Mouse (Mus musculus) lung, embryonic 14.5 days (tissue): ENCODE measurements around the gene P2ry12. TPM values are rescaled to one million over a fixed set of nuclear protein-coding genes. Genes with fewer than 3 reads are reported as not detected.

Experiments used
- ATAC-seq: fragments of 200-750 bp; cut with Nextera tagmentation; 2 replicates; pipeline ENCODE4 v1.8.0; 2017; ENCODE audit warnings: mild to moderate bottlenecking, moderate TSS enrichment, moderate library complexity; ENCODE audit not compliant: insufficient read depth
- DNase-seq: peaks from one replicate; pipeline ENCODE4 v3.0.0-alpha.2; 2015
- H3K27ac ChIP-seq: fragments of 300-500 bp; sonication (generic); 2 replicates; pipeline ENCODE4 v1.5.1; 2014; ENCODE audit warnings: low read depth, mild to moderate bottlenecking, moderate library complexity
- H3K27me3 ChIP-seq: fragments of 300-500 bp; sonication (generic); 2 replicates; pipeline ENCODE4 v1.6.1; 2014; ENCODE audit warnings: low read length, control low read depth; ENCODE audit not compliant: insufficient read depth
- H3K36me3 ChIP-seq: fragments of 300-500 bp; sonication (generic); 2 replicates; pipeline ENCODE4 v1.6.1; 2014; ENCODE audit warnings: control low read depth; ENCODE audit not compliant: insufficient read depth
- H3K4me1 ChIP-seq: fragments of 300-500 bp; sonication (generic); 2 replicates; pipeline ENCODE4 v1.6.1; 2014; ENCODE audit warnings: antibody characterized with exemption, control low read depth; ENCODE audit not compliant: insufficient read depth
- H3K4me2 ChIP-seq: fragments of 300-500 bp; sonication (generic); 2 replicates; pipeline ENCODE4 v1.6.1; 2014; ENCODE audit warnings: mild to moderate bottlenecking
- H3K4me3 ChIP-seq: fragments of 300-500 bp; sonication (generic); 2 replicates; pipeline ENCODE4 v1.5.1; 2014; ENCODE audit warnings: low read depth, low read length
- H3K9ac ChIP-seq: fragments of 300-500 bp; sonication (generic); 2 replicates; pipeline ENCODE4 v1.6.1; 2014
- H3K9me3 ChIP-seq: fragments of 300-500 bp; sonication (generic); 2 replicates; pipeline ENCODE4 v1.6.1; 2016; ENCODE audit warnings: low read depth, low read length, control low read depth
- CTCF ChIP-seq: IDR thresholded peaks from 2 replicates; pipeline ENCODE4 v1.5.1; 2016; ENCODE audit warnings: antibody characterized with exemption, low read depth
- WGBS: fragments of 180-500 bp; shearing (Covaris S2); extraction: QIAGEN DNeasy Blood & Tissue Kit; methylation state at CpG from one replicate; pipeline ENCODE4 v1.1.7; 2014; 5-methylcytosine and 5-hydroxymethylcytosine counted together
- polyA plus RNA-seq: library from polyadenylated mRNA; unstranded; fragments of >200 nt; fragmentation: Nextera tagmentation; extraction: Ambion mirVana; gene quantifications from 2 replicates; pipeline ENCODE4 v1.2.1, GENCODE M21; 2014

P2ry12 gene
- polyA plus RNA-seq, 1 experiment from 2014 or later, result 2.6 TPM

DNA sequence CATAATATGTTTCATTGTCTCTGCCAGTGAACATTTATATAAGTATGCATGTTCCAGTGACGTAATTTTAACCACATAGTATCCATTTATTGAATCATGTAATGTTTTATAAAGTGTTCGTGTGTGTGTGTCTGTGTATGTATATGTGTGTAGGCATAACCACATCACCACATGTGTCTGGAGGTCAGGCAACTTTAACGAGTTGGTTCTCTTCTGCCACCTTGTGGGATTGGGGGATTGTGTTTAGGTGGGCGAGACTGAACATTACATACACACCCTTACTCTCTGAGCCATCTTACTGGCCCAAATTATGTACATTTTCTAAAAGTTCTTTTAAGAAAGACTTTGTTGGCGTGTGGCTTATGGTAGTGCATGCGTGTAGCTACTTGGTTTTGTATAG, 94.2 kb downstream of the P2ry12 start:
- Histone ChIP-seq H3K36me3 (no peaks in the 10 kb centered on the region), H3K4me1 (peaks cover 6% of the 10 kb centered on the region; the same call in 1 of the 2 replicates), H3K9ac (no peak overlapping the region), H3K4me3 (no peak overlapping the region), H3K9me3 (no peaks in the 10 kb centered on the region), H3K27ac (peak overlapping the region; percentile 88; the same call in 1 of the 2 replicates), H3K4me2 (no peak overlapping the region), H3K27me3 (no peaks in the 10 kb centered on the region)
- TF ChIP-seq CTCF, result 0 out of 2 replicates have a peak, but pooled peaks have one; percentile 10
- DNase-seq, result no peak
- 84% methylated on average over 6 of the region's 6 CpGs for WGBS
- ATAC-seq, result no peak

DNA sequence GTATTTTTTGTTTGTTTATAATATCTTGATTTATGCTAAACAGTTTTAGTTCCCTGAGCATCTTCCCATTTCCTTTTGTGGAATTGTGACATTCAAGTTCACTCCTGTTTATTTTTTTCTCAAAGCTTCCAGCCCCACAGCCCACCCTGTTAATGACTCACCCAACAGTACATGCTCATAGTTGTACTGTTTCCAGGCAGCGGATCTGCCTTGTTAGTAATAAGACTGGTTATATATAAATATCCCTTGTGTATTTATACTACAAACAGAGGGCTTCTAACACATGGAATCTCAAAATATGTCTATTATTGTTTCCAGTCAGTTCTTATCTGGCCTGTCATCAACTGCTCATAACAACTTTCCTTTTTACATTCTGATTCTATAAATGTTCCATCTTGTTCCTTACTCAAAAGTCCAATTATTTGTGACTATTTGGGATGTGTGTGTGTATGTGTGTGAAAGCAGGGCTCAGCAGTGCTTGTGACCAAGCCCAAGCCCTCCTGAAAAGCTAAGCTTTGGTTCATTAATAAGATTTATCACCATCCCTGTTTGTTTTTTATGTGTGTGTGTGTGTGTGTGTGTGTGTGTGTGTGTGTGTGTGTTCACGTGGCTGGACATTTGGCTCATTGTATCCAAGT, 95.1 kb downstream of the P2ry12 start:
- Histone ChIP-seq H3K4me2 (no peak overlapping the region), H3K9ac (no peak overlapping the region), H3K4me1 (peaks cover 6% of the 10 kb centered on the region; the same call in 1 of the 2 replicates), H3K36me3 (no peaks in the 10 kb centered on the region), H3K9me3 (no peaks in the 10 kb centered on the region), H3K4me3 (no peak overlapping the region), H3K27me3 (no peaks in the 10 kb centered on the region), H3K27ac (peak overlapping the region; percentile 88)
- no peak for TF ChIP-seq CTCF
- ATAC-seq (peak; percentile 95), DNase-seq (peak; percentile 85)
- 38% methylated on average over 2 of the region's 2 CpGs for WGBS

Other genes starting within 250 kb of the P2ry12 start
- 0.80 and 0.84 TPM in 2 replicates for gene Gpr171, start 161.1 kb downstream of the P2ry12 start, polyA plus RNA-seq
- gene P2ry14, start 109.3 kb downstream of the P2ry12 start, polyA plus RNA-seq, result 11.7 and 14.7 TPM in 2 replicates
- 0.22 TPM in 1 of 2 replicates, not detected in the other for gene Gpr87, start 67.8 kb downstream of the P2ry12 start, polyA plus RNA-seq
- 1.3 and 1.5 TPM in 2 replicates for gene P2ry13, start 52.0 kb downstream of the P2ry12 start, polyA plus RNA-seq
- gene Igsf10, start 81.5 kb upstream of the P2ry12 start, polyA plus RNA-seq, result 9.9 and 10.3 TPM in 2 replicates